Mouse (Mus musculus) G1E (cell line): ENCODE measurements around the gene Vav1.

Source experiments
- CTCF ChIP-seq: IDR thresholded peaks from 2 replicates; pipeline ENCODE4 v1.5.1; 2012; ENCODE audit warnings: low read depth, low read length, inconsistent platforms, mixed read lengths
- GATA1 ChIP-seq: IDR thresholded peaks from 2 replicates; pipeline ENCODE4 v1.6.1; 2012; ENCODE audit warnings: borderline replicate concordance, low read length, inconsistent platforms, mixed read lengths
- GATA2 ChIP-seq: IDR thresholded peaks from 2 replicates; pipeline ENCODE4 v1.6.1; 2012; ENCODE audit warnings: low read depth, low read length, inconsistent platforms, borderline replicate concordance
- POLR2AphosphoS5 ChIP-seq: IDR thresholded peaks from 2 replicates; pipeline ENCODE4 v1.6.1; 2012; ENCODE audit warnings: low read depth, low read length, inconsistent platforms; ENCODE audit not compliant: insufficient replicate concordance
- TAL1 ChIP-seq: conservative IDR thresholded peaks from 2 replicates; pipeline ENCODE4 v1.6.1; 2012; ENCODE audit warnings: low read depth, low read length, inconsistent platforms, mixed read lengths

DNA sequence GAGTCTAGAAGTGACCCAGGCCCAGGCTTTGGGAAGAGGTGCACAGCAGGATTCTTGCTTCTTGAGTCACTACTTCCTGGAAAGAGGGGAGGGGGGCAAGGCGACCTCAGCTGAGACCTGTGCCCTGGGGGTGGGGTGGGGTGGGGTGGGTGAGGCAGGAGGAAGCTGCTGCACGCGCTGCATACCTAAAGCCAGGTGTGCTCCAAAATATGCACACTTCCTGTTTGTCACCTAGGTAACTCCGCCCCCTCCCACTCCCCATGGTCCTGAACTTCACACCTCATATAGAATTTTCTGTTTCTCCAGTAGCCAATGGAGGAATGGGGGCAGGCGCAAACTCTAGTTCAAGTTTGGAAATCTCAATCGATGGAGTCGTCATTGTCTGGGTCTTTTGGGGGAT is 5.1 kb upstream of the Vav1 start:
- no peak for TF ChIP-seq CTCF
- no peak for TF ChIP-seq GATA1
- no peak for TF ChIP-seq TAL1
- no peak for TF ChIP-seq POLR2AphosphoS5
- no peak for TF ChIP-seq GATA2
